Mouse (Mus musculus): ENCODE data around the gene Zfp286. TPM values are rescaled to one million over a fixed set of nuclear protein-coding genes. Genes with fewer than 3 reads are reported as not detected.

The Zfp286 gene
- polyA plus RNA-seq, 1 experiment: not detected

- no peak overlapping the region for H3K4me3 ChIP-seq
- H3K36me3 ChIP-seq (ENCODE audit: control insufficient read depth, insufficient read depth): no peaks in the 10 kb centered on the region
- H3ac ChIP-seq (ENCODE audit: control insufficient read depth, insufficient read length): no peak overlapping the region
- TF ChIP-seq TCF3 (IDR thresholded peaks at IDR 0.05; ENCODE audit: insufficient read length, low read depth) (no peak), POLR2AphosphoS2 (IDR thresholded peaks at IDR 0.05; ENCODE audit: insufficient read length, low read depth) (no peak), MYOG (IDR thresholded peaks at IDR 0.05; ENCODE audit: control insufficient read depth in 1 of 3, insufficient read depth in 1 of 3, insufficient read length in 2 of 3, low read depth in 2 of 3) (no peak), REST (IDR thresholded peaks at IDR 0.05; ENCODE audit: insufficient read depth, insufficient read length) (no peak), TCF12 (IDR thresholded peaks at IDR 0.05; ENCODE audit: insufficient read depth, poor library complexity, severe bottlenecking) (no peak), E2F4 (IDR thresholded peaks at IDR 0.05; ENCODE audit: insufficient read depth) (no peak), CEBPB (IDR thresholded peaks at IDR 0.05; ENCODE audit: insufficient read depth, poor library complexity, severe bottlenecking) (no peak), POLR2A (IDR thresholded peaks at IDR 0.05; ENCODE audit: insufficient read length, low read depth) (no peak), MYOD1 (IDR thresholded peaks at IDR 0.05; ENCODE audit: control insufficient read depth in 1 of 3, insufficient read length in 2 of 3, low read depth in 2 of 3) (no peak)
- no peaks in the 10 kb centered on the region for H3K79me2 ChIP-seq (ENCODE audit: control insufficient read depth, insufficient read depth)
- H3K27me3 ChIP-seq (ENCODE audit: control insufficient read depth, insufficient read depth, insufficient read length): no peaks in the 10 kb centered on the region
- no peak overlapping the region for H3K4me2 ChIP-seq (ENCODE audit: low read depth)
Observed at GRCm38 (mm10) chr11:62812268-62812667, 23.0 kb upstream of the Zfp286 start.

- Histone ChIP-seq H3K27me3 (ENCODE audit: control insufficient read depth, insufficient read depth, insufficient read length) (no peaks in the 10 kb centered on the region), H3K36me3 (ENCODE audit: control insufficient read depth, insufficient read depth) (no peaks in the 10 kb centered on the region), H3K79me2 (ENCODE audit: control insufficient read depth, insufficient read depth) (no peaks in the 10 kb centered on the region), H3K4me3 (no peak overlapping the region), H3ac (ENCODE audit: control insufficient read depth, insufficient read length) (no peak overlapping the region), H3K4me2 (ENCODE audit: low read depth) (no peak overlapping the region)
- TF ChIP-seq MAX (IDR thresholded peaks at IDR 0.05; ENCODE audit: low read depth): no peak
- TF ChIP-seq SRF (IDR thresholded peaks at IDR 0.05; ENCODE audit: control insufficient read depth, insufficient read length, low read depth): no peak
- TF ChIP-seq E2F4 (IDR thresholded peaks at IDR 0.05; ENCODE audit: insufficient read depth): no peak
- no peak for TF ChIP-seq POLR2AphosphoS2 (IDR thresholded peaks at IDR 0.05; ENCODE audit: insufficient read length, low read depth)
- TF ChIP-seq MYOD1 (IDR thresholded peaks at IDR 0.05; ENCODE audit: control insufficient read depth in 1 of 3, insufficient read length in 2 of 3, low read depth in 2 of 3): no peak
- no peak for TF ChIP-seq TCF12 (IDR thresholded peaks at IDR 0.05; ENCODE audit: insufficient read depth, poor library complexity, severe bottlenecking)
- no peak for TF ChIP-seq TCF3 (IDR thresholded peaks at IDR 0.05; ENCODE audit: insufficient read length, low read depth)
- TF ChIP-seq USF1 (IDR thresholded peaks at IDR 0.05; ENCODE audit: low read depth): no peak
Observed at GRCm38 (mm10) chr11:62809201-62809600, 19.9 kb upstream of the Zfp286 start.

- no peak overlapping the region for H3K4me3 ChIP-seq
- no peak overlapping the region for H3K4me2 ChIP-seq (ENCODE audit: low read depth)
- no peaks in the 10 kb centered on the region for H3K27me3 ChIP-seq (ENCODE audit: control insufficient read depth, insufficient read depth, insufficient read length)
- TF ChIP-seq POLR2A (IDR thresholded peaks at IDR 0.05; ENCODE audit: insufficient read length, low read depth) (no peak), TCF12 (IDR thresholded peaks at IDR 0.05; ENCODE audit: insufficient read depth, poor library complexity, severe bottlenecking) (no peak), SRF (IDR thresholded peaks at IDR 0.05; ENCODE audit: control insufficient read depth, insufficient read length, low read depth) (no peak), CEBPB (IDR thresholded peaks at IDR 0.05; ENCODE audit: insufficient read depth, poor library complexity, severe bottlenecking) (no peak), MAX (IDR thresholded peaks at IDR 0.05; ENCODE audit: low read depth) (no peak), TCF3 (IDR thresholded peaks at IDR 0.05; ENCODE audit: insufficient read length, low read depth) (no peak), REST (IDR thresholded peaks at IDR 0.05; ENCODE audit: insufficient read depth, insufficient read length) (no peak), MYOG (IDR thresholded peaks at IDR 0.05; ENCODE audit: control insufficient read depth in 1 of 3, insufficient read depth in 1 of 3, insufficient read length in 2 of 3, low read depth in 2 of 3) (no peak), E2F4 (IDR thresholded peaks at IDR 0.05; ENCODE audit: insufficient read depth) (no peak), USF1 (IDR thresholded peaks at IDR 0.05; ENCODE audit: low read depth) (no peak), MYOD1 (IDR thresholded peaks at IDR 0.05; ENCODE audit: control insufficient read depth in 1 of 3, insufficient read length in 2 of 3, low read depth in 2 of 3) (no peak), POLR2AphosphoS2 (IDR thresholded peaks at IDR 0.05; ENCODE audit: insufficient read length, low read depth) (no peak)
- H3ac ChIP-seq (ENCODE audit: control insufficient read depth, insufficient read length): no peak overlapping the region
- no peaks in the 10 kb centered on the region for H3K36me3 ChIP-seq (ENCODE audit: control insufficient read depth, insufficient read depth)
- no peaks in the 10 kb centered on the region for H3K79me2 ChIP-seq (ENCODE audit: control insufficient read depth, insufficient read depth)
Observed at GRCm38 (mm10) chr11:62807965-62808364, 18.7 kb upstream of the Zfp286 start.

- TF ChIP-seq SRF (IDR thresholded peaks at IDR 0.05; ENCODE audit: control insufficient read depth, insufficient read length, low read depth) (no peak), REST (IDR thresholded peaks at IDR 0.05; ENCODE audit: insufficient read depth, insufficient read length) (no peak)
- Histone ChIP-seq H3ac (ENCODE audit: control insufficient read depth, insufficient read length) (no peak overlapping the region), H3K27me3 (ENCODE audit: control insufficient read depth, insufficient read depth, insufficient read length) (no peaks in the 10 kb centered on the region), H3K36me3 (ENCODE audit: control insufficient read depth, insufficient read depth) (no peaks in the 10 kb centered on the region), H3K4me3 (no peak overlapping the region), H3K4me2 (ENCODE audit: low read depth) (no peak overlapping the region), H3K79me2 (ENCODE audit: control insufficient read depth, insufficient read depth) (no peaks in the 10 kb centered on the region)
Observed at GRCm38 (mm10) chr11:62804119-62804518, 14.9 kb upstream of the Zfp286 start.

- H3K79me2 ChIP-seq (ENCODE audit: control insufficient read depth, insufficient read depth): no peaks in the 10 kb centered on the region
- peaks cover 10% of the 10 kb centered on the region for H3K27me3 ChIP-seq (ENCODE audit: control insufficient read depth, insufficient read depth, insufficient read length)
- H3ac ChIP-seq (ENCODE audit: control insufficient read depth, insufficient read length): no peak overlapping the region
- no peaks in the 10 kb centered on the region for H3K36me3 ChIP-seq (ENCODE audit: control insufficient read depth, insufficient read depth)
- H3K4me3 ChIP-seq: no peak overlapping the region
- no peak for TF ChIP-seq CEBPB (IDR thresholded peaks at IDR 0.05; ENCODE audit: insufficient read depth, poor library complexity, severe bottlenecking)
- no peak for TF ChIP-seq MAX (IDR thresholded peaks at IDR 0.05; ENCODE audit: low read depth)
- TF ChIP-seq MYOD1 (IDR thresholded peaks at IDR 0.05; ENCODE audit: control insufficient read depth in 1 of 3, insufficient read length in 2 of 3, low read depth in 2 of 3): no peak
- no peak for TF ChIP-seq POLR2AphosphoS2 (IDR thresholded peaks at IDR 0.05; ENCODE audit: insufficient read length, low read depth)
- TF ChIP-seq POLR2A (IDR thresholded peaks at IDR 0.05; ENCODE audit: insufficient read length, low read depth): no peak
- no peak for TF ChIP-seq REST (IDR thresholded peaks at IDR 0.05; ENCODE audit: insufficient read depth, insufficient read length)
- no peak for TF ChIP-seq E2F4 (IDR thresholded peaks at IDR 0.05; ENCODE audit: insufficient read depth)
- TF ChIP-seq TCF3 (IDR thresholded peaks at IDR 0.05; ENCODE audit: insufficient read length, low read depth): no peak
- no peak for TF ChIP-seq USF1 (IDR thresholded peaks at IDR 0.05; ENCODE audit: low read depth)
- no peak for TF ChIP-seq MYOG (IDR thresholded peaks at IDR 0.05; ENCODE audit: control insufficient read depth in 1 of 3, insufficient read depth in 1 of 3, insufficient read length in 2 of 3, low read depth in 2 of 3)
- no peak for TF ChIP-seq SRF (IDR thresholded peaks at IDR 0.05; ENCODE audit: control insufficient read depth, insufficient read length, low read depth)
- no peak for TF ChIP-seq TCF12 (IDR thresholded peaks at IDR 0.05; ENCODE audit: insufficient read depth, poor library complexity, severe bottlenecking)
- no peak overlapping the region for H3K4me2 ChIP-seq (ENCODE audit: low read depth)
Observed at GRCm38 (mm10) chr11:62789617-62789936, 315 bp upstream of the Zfp286 start.
